Mouse (Mus musculus) liver, postnatal 0 days (tissue): Measurements from ENCODE around the gene Cfap43.

Experiments
- CTCF ChIP-seq: sonication (generic); IDR thresholded peaks from 2 replicates; pipeline ENCODE4 v1.5.1; 2016; ENCODE audit warnings: antibody characterized with exemption, low read depth
- EP300 ChIP-seq: IDR thresholded peaks from 2 replicates; pipeline ENCODE4 v1.6.1; 2016; ENCODE audit warnings: antibody characterized with exemption, low read depth, mild to moderate bottlenecking

- TF ChIP-seq CTCF (no peak), EP300 (no peak)
These were observed 60.8 kb downstream of the Cfap43 start for GRCm38 (mm10) chr19:47857957-47858942.
